Mouse (Mus musculus) neural tube, embryonic 15.5 days (tissue): Measurements from ENCODE around the gene Hist1h1e. TPM values are rescaled to one million over a fixed set of nuclear protein-coding genes. Genes with fewer than 3 reads are reported as not detected.
A peak's percentile ranks its signal among the peaks of the same experiment; 100 is the strongest.
"Not testable (repeated sequence)": the region's sequence is repeated elsewhere in the genome, so short reads cannot be mapped to it uniquely, and the experiment has no call there.

Source experiments
- ATAC-seq: fragments of 200-750 bp; cut with Nextera tagmentation; 2 replicates; pipeline ENCODE4 v1.8.0; 2017; ENCODE audit warnings: mild to moderate bottlenecking, moderate TSS enrichment, moderate library complexity; ENCODE audit not compliant: low FRiP score
- H3K27ac ChIP-seq: fragments of 300-500 bp; sonication (generic); replicated peaks from 2 replicates; pipeline ENCODE4 v1.5.1; 2015; ENCODE audit warnings: mild to moderate bottlenecking, inconsistent platforms
- H3K27me3 ChIP-seq: fragments of 300-500 bp; sonication (generic); replicated peaks from 2 replicates; pipeline ENCODE4 v1.6.1; 2015; ENCODE audit warnings: inconsistent platforms
- H3K36me3 ChIP-seq: fragments of 300-500 bp; sonication (generic); 2 replicates; pipeline ENCODE4 v1.6.1; 2015; ENCODE audit warnings: inconsistent platforms
- H3K4me1 ChIP-seq: fragments of 300-500 bp; sonication (generic); 2 replicates; pipeline ENCODE4 v1.6.1; 2015; ENCODE audit warnings: inconsistent platforms
- H3K4me2 ChIP-seq: fragments of 300-500 bp; sonication (generic); 2 replicates; pipeline ENCODE4 v1.6.1; 2015; ENCODE audit warnings: inconsistent platforms, mild to moderate bottlenecking, moderate library complexity
- H3K4me3 ChIP-seq: fragments of 300-500 bp; sonication (generic); replicated peaks from 2 replicates; pipeline ENCODE4 v1.5.1; 2015; ENCODE audit warnings: mild to moderate bottlenecking, inconsistent platforms
- H3K9ac ChIP-seq: fragments of 300-500 bp; sonication (generic); replicated peaks from 2 replicates; pipeline ENCODE4 v1.6.1; 2015; ENCODE audit warnings: mild to moderate bottlenecking, inconsistent platforms
- H3K9me3 ChIP-seq: fragments of 300-500 bp; sonication (generic); replicated peaks from 2 replicates; pipeline ENCODE4 v1.6.1; 2016; ENCODE audit warnings: inconsistent platforms
- WGBS: fragments of 180-500 bp; shearing (Covaris S2); methylation state at CpG from one replicate; pipeline ENCODE4 v1.1.7; 2015; ENCODE audit warnings: mixed read lengths; 5-methylcytosine and 5-hydroxymethylcytosine counted together
- polyA plus RNA-seq: library from polyadenylated mRNA; unstranded; fragments of >200 nt; fragmentation: Nextera tagmentation; extraction: Ambion mirVana; gene quantifications from 2 replicates; pipeline ENCODE4 v1.2.1, GENCODE M21; 2015

Hist1h1e gene
- 4.3 and 7.0 TPM in 2 replicates for polyA plus RNA-seq

DNA sequence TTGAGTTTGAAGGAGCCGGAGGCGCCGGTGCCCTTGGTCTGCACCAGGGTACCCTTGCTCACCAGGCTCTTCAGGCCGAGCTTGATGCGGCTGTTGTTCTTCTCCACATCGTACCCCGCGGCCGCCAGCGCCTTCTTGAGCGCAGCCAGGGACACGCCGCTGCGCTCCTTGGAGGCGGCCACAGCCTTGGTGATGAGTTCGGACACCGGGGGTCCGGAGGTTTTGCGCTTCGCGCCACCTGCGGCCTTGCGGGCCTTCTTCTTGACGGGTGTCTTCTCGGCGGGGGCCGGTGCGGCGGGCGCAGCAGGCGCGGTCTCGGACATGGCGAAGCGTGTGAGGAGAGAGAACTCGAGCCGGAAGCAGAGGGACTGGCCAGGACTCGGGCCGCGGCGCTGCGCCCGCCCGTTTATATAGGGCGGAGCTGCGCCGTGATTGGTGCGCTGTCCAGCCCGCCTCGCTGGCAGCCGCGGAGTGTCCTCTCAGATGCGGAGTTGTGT is at the start of gene Hist1h1e:
Gene Hist1h1e, minus strand, starts transcription at position 384 of the 497 bp plus-strand sequence.
- Histone ChIP-seq H3K4me1 (peaks cover 26% of the 10 kb centered on the region), H3K4me3 (peak within 1 kb of the TSS; percentile 58), H3K27ac (peak within 1 kb of the TSS; percentile 95), H3K9ac (peak within 1 kb of the TSS; percentile 77), H3K4me2 (peak within 1 kb of the TSS; percentile 99)
- not testable (repeated sequence) for H3K36me3 ChIP-seq, H3K9me3 ChIP-seq, H3K27me3 ChIP-seq
- ATAC-seq: peak; percentile 91
- WGBS: under 1% methylated on average over 53 of the region's 53 CpGs

- no peak overlapping the region for H3K27ac ChIP-seq
- no peak overlapping the region for H3K4me2 ChIP-seq
- no peak overlapping the region for H3K9ac ChIP-seq
- H3K27me3 ChIP-seq: no peaks in the 10 kb centered on the region
- no peak overlapping the region for H3K4me3 ChIP-seq
- no peaks in the 10 kb centered on the region for H3K36me3 ChIP-seq
- H3K9me3 ChIP-seq: no peaks in the 10 kb centered on the region
- no peaks in the 10 kb centered on the region for H3K4me1 ChIP-seq
- 74% methylated on average over 3 of the region's 3 CpGs for WGBS
- ATAC-seq: no peak
Observed at GRCm38 (mm10) chr13:23662536-23662935, 40.2 kb upstream of the Hist1h1e start.

- Histone ChIP-seq H3K4me3 (no peak overlapping the region), H3K27me3 (no peaks in the 10 kb centered on the region), H3K27ac (no peak overlapping the region), H3K9ac (no peak overlapping the region), H3K4me1 (no peaks in the 10 kb centered on the region), H3K36me3 (no peaks in the 10 kb centered on the region), H3K9me3 (no peaks in the 10 kb centered on the region), H3K4me2 (no peak overlapping the region)
- no peak for ATAC-seq
- 72% methylated on average over 6 of the region's 6 CpGs for WGBS
Observed at GRCm38 (mm10) chr13:23659636-23660366, 37.4 kb upstream of the Hist1h1e start.

DNA sequence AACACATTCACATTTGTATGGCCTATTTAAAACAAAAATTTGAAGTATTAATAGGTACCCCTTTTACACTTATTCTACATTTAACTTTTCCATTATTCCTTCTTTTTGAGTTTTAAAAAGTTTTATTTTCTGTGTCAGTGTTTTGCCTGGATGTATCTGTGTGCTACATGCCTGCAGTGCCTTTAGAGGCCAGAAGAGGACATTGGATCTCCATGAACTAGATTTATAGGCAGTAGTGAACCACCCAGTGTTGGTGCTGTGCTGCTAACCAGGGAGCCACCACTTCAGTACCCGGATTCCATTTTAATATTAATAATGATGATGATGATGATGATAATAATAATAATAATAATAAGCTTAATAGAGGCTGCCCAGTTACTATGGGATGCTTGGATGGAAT is 8.3 kb upstream of the Hist1h1e start:
- Histone ChIP-seq H3K4me2 (no peak overlapping the region), H3K4me1 (no peaks in the 10 kb centered on the region), H3K27me3 (no peaks in the 10 kb centered on the region), H3K9me3 (no peaks in the 10 kb centered on the region), H3K9ac (no peak overlapping the region), H3K36me3 (no peaks in the 10 kb centered on the region), H3K27ac (no peak overlapping the region), H3K4me3 (no peak overlapping the region)
- 34% methylated on average over 1 of the region's 1 CpGs for WGBS
- ATAC-seq: no peak

- peak overlapping the region; percentile 58 for H3K4me3 ChIP-seq
- 26% methylated on average over 7 of the region's 7 CpGs for WGBS
- no peaks in the 10 kb centered on the region for H3K36me3 ChIP-seq
- H3K9ac ChIP-seq: peak overlapping the region; percentile 37; the same call in 1 of the 2 replicates
- H3K4me1 ChIP-seq: peaks cover 26% of the 10 kb centered on the region
- peak overlapping the region; percentile 99 for H3K4me2 ChIP-seq
- H3K9me3 ChIP-seq: no peaks in the 10 kb centered on the region
- no peaks in the 10 kb centered on the region for H3K27me3 ChIP-seq
- H3K27ac ChIP-seq: peak overlapping the region; percentile 95
- ATAC-seq: no peak
Observed at GRCm38 (mm10) chr13:23622861-23623450, 598 bp upstream of the Hist1h1e start.

DNA sequence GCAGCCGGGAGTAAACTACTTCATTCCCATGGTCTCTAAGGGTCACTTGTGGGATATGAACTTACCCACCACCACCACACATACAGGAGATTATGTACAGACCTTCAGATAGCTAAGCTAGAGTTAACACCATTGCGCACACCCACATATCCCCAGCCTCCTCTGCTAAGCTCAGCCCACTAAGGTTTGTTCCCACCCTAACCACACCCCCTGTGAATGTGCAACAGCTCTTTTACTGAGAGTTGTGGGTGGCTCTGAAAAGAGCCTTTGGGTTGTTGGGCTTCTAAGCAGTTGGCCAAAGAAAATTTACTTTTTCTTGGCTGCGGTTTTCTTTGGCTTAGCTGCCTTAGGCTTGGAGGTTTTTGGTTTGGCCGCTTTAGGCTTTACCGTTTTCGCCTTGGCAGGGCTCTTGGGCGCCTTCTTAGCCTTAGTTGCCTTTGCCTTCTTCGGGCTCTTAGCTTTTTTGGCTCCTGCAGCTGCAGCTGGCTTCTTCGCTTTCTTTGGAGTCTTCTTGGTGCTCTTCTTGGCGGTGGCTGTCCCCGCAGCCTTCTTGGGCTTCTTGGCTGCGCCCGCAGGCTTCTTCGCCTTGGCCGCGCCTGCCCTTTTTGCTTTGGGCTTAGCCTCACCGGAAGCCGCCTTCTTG is 705 bp downstream of the Hist1h1e start:
- Histone ChIP-seq H3K4me2 (peak overlapping the region; percentile 99), H3K36me3 (no peaks in the 10 kb centered on the region), H3K27ac (peak overlapping the region; percentile 95), H3K9me3 (no peaks in the 10 kb centered on the region), H3K9ac (peak overlapping the region; percentile 77), H3K4me3 (peak overlapping the region; percentile 58), H3K4me1 (peaks cover 26% of the 10 kb centered on the region), H3K27me3 (no peaks in the 10 kb centered on the region)
- WGBS: under 1% methylated on average over 18 of the region's 18 CpGs
- peak; percentile 90 for ATAC-seq

DNA sequence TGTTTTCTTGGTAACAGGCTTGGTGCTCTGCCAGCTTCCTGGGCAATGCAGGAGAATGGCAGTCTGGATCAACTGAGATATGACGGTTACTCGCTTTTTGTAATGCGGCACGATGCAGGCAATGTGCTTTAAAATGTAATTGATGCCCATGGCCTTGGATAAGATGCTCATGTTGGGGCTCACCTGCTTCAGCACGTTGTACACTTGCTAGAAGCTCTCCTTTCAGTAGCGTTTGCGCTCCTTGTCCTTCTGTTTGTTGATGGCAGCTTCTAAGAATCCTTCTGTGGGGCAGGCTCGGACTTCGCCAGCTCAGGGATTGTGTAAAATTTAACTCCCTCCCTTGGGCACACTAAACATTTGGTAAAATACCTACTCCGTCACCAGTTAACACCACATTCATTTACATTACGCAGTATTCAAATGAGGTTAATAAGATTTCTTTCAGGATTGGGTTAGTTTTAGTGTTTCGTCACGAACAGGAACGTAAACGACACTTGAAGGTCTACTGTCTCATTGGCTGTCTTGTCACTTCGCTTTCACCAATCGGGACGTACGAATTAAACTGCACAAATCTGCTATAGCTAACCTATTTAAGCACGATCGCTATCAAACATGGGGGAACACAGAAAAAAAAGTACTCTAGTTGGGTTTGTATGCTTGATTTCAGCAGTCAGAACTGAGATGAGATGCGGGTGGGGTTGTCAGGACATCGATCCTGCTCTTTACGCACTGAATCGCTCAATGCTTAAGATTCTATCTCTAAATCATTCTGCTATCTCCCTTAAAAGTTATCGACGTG is 1.4 kb downstream of the Hist1h1e start, which contains the start of gene Hist1h2be:
Gene Hist1h2be, minus strand, starts transcription at position 392 of the 799 bp plus-strand sequence.
- under 1% methylated on average over 27 of the region's 27 CpGs for WGBS
- ATAC-seq: peak; percentile 94
- Histone ChIP-seq H3K27ac (peak within 1 kb of the TSS; percentile 95), H3K9me3 (no peaks in the 10 kb centered on the region), H3K4me1 (peaks cover 26% of the 10 kb centered on the region), H3K27me3 (no peaks in the 10 kb centered on the region), H3K9ac (peak within 1 kb of the TSS; percentile 77), H3K4me2 (peak within 1 kb of the TSS; percentile 99), H3K36me3 (no peaks in the 10 kb centered on the region), H3K4me3 (peak within 1 kb of the TSS; percentile 58)

DNA sequence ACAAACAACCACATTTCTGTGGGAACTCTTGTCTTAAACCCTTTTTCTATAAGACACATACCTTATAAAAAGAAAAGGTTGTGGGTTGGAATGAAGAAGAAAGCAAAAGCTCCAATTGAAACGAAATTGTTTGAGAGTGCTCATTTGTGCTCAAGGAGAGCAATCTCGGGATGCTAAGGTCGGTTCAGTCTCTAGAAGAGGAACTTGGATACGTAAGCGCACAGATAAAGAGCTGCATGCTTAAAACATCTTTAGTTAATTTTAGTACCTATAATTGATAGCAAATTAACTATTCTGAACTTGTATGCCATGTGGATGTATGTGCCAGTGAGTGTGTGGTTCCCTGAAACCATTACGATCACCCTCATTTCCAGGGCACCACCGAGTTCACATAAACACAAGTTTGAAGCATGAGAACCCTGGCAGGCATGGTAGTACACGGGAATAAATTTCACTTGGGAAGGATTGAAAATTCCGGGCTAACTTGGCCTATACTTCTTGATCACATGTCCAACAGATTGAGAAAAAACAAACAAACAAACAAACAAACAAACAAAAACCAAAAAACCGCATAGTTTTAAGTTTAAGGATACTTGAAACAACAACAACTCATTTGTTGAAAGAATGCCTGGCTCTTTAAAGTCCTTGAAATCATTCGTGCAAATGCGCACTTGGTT is 2.2 kb downstream of the Hist1h1e start:
- Histone ChIP-seq H3K4me2 (peak overlapping the region; percentile 99), H3K27ac (peak overlapping the region; percentile 95), H3K9ac (peak overlapping the region; percentile 68), H3K27me3 (no peaks in the 10 kb centered on the region), H3K4me1 (peaks cover 26% of the 10 kb centered on the region), H3K36me3 (no peaks in the 10 kb centered on the region), H3K4me3 (peak overlapping the region; percentile 58), H3K9me3 (no peaks in the 10 kb centered on the region)
- ATAC-seq: no peak
- WGBS: 47% methylated on average over 12 of the region's 12 CpGs

DNA sequence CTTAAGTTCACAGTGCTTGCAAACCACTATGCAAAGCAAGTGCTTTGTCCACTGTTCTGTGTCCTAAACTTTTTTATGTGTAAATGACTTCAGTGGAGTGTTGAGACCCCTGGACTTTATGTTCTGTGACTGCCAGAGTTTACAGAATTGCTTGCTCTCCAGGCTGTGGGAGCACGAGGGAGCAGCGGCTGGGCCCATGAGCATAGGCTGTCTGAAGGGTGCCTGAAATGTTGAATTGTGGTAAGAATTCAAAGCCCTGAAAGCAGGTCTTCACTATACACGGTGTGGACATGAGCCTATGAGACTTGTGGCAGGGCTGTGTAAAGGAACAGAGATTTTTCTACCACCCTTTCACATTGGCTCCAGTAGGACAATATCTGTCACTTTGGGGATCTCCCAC is 10.7 kb downstream of the Hist1h1e start:
- ATAC-seq: no peak
- Histone ChIP-seq H3K27ac (no peak overlapping the region), H3K27me3 (no peaks in the 10 kb centered on the region), H3K36me3 (no peaks in the 10 kb centered on the region), H3K9me3 (no peaks in the 10 kb centered on the region), H3K4me1 (no peaks in the 10 kb centered on the region), H3K4me2 (no peak overlapping the region), H3K4me3 (no peak overlapping the region), H3K9ac (no peak overlapping the region)
- WGBS: 91% methylated on average over 3 of the region's 3 CpGs

GRCm38 (mm10) chr13:23610393-23610792 is 12.0 kb downstream of the Hist1h1e start:
- WGBS: 90% methylated on average over 2 of the region's 2 CpGs
- no peaks in the 10 kb centered on the region for H3K4me1 ChIP-seq
- no peak overlapping the region for H3K27ac ChIP-seq
- no peak overlapping the region for H3K9ac ChIP-seq
- no peaks in the 10 kb centered on the region for H3K27me3 ChIP-seq
- no peaks in the 10 kb centered on the region for H3K36me3 ChIP-seq
- no peaks in the 10 kb centered on the region for H3K9me3 ChIP-seq
- H3K4me2 ChIP-seq: no peak overlapping the region
- no peak overlapping the region for H3K4me3 ChIP-seq
- ATAC-seq: no peak

GRCm38 (mm10) chr13:23609844-23610243 is 12.5 kb downstream of the Hist1h1e start:
- H3K27ac ChIP-seq: no peak overlapping the region
- no peaks in the 10 kb centered on the region for H3K27me3 ChIP-seq
- no peaks in the 10 kb centered on the region for H3K36me3 ChIP-seq
- no peaks in the 10 kb centered on the region for H3K9me3 ChIP-seq
- no peak overlapping the region for H3K4me2 ChIP-seq
- H3K4me1 ChIP-seq: no peaks in the 10 kb centered on the region
- no peak for ATAC-seq
- H3K9ac ChIP-seq: no peak overlapping the region
- no peak overlapping the region for H3K4me3 ChIP-seq
